Mouse (Mus musculus) heart, adult 2 months (tissue): ENCODE measurements around the gene Zfp710. TPM values are rescaled to one million over a fixed set of nuclear protein-coding genes. Genes with fewer than 3 reads are reported as not detected.

ENCODE experiments used
- DNase-seq, 2 experiments: peaks; one replicate each; pipeline ENCODE4 v3.0.0; 2021
- H3K27ac ChIP-seq: fragments of 200-600 bp; 2 replicates; pipeline ENCODE4 v1.8.1; 2022
- H3K27me3 ChIP-seq: fragments of 200-500 bp; 2 replicates; pipeline ENCODE4 v1.6.1; 2012; ENCODE audit warnings: mild to moderate bottlenecking, low read length, inconsistent platforms, mixed read lengths; ENCODE audit not compliant: control insufficient read depth, insufficient read depth
- H3K36me3 ChIP-seq: fragments of 200-500 bp; 2 replicates; pipeline ENCODE4 v1.6.1; 2012; ENCODE audit warnings: low read length, inconsistent platforms; ENCODE audit not compliant: control insufficient read depth, insufficient read depth
- H3K4me1 ChIP-seq: fragments of 200-500 bp; 2 replicates; pipeline ENCODE4 v1.6.1; 2011; ENCODE audit warnings: low read length; ENCODE audit not compliant: control insufficient read depth, insufficient read depth
- H3K4me3 ChIP-seq: fragments of 200-600 bp; 2 replicates; pipeline ENCODE4 v1.8.1; 2022
- H3K79me2 ChIP-seq: fragments of 200-500 bp; replicated peaks from 2 replicates; pipeline ENCODE4 v1.6.1; 2012; ENCODE audit warnings: mild to moderate bottlenecking, inconsistent platforms, low read length, moderate library complexity, mixed read lengths; ENCODE audit not compliant: control insufficient read depth, insufficient read depth
- H3K9ac ChIP-seq: fragments of 200-500 bp; 2 replicates; pipeline ENCODE4 v1.6.1; 2012; ENCODE audit warnings: low read depth, mild to moderate bottlenecking, control low read depth, inconsistent platforms, low read length, mixed read lengths
- CTCF ChIP-seq: fragments of 200-600 bp; IDR thresholded peaks from 2 replicates; pipeline ENCODE4 v1.8.1; 2022; ENCODE audit warnings: antibody characterized with exemption, mild to moderate bottlenecking, moderate library complexity
- EP300 ChIP-seq: fragments of 200-500 bp; IDR thresholded peaks from 2 replicates; pipeline ENCODE4 v1.6.1; 2011; ENCODE audit warnings: low read depth, low read length, control low read depth; ENCODE audit not compliant: insufficient read depth
- POLR2A ChIP-seq: fragments of 200-500 bp; IDR thresholded peaks from 2 replicates; pipeline ENCODE4 v1.6.1; 2011; ENCODE audit warnings: mild to moderate bottlenecking, low read depth, low read length, control low read depth; ENCODE audit not compliant: insufficient read depth
- WGBS: fragments of 180-500 bp; shearing (Covaris S2); methylation state at CpG from one replicate; pipeline ENCODE4 v1.1.7; 2018; 5-methylcytosine and 5-hydroxymethylcytosine counted together
- intact Hi-C: fragments of 180-260 bp; cut with DNase I; formaldehyde crosslinking; loops from one replicate; pipeline ENCODE4 v1.15.1; 2025
- polyA plus RNA-seq: library from polyadenylated mRNA; depleted of rRNA; stranded (reverse); fragments of >200 nt; gene quantifications from 2 replicates; pipeline ENCODE4 v1.2.3, GENCODE M21; 2012
- total RNA-seq, 2 experiments: library from RNA; stranded (reverse); gene quantifications; 2 replicates each; pipeline ENCODE4 v1.2.3; 2021

The Zfp710 gene
- total and polyA plus RNA-seq, 3 experiments: 26.9 to 33.4 (median 32.2) TPM

DNA sequence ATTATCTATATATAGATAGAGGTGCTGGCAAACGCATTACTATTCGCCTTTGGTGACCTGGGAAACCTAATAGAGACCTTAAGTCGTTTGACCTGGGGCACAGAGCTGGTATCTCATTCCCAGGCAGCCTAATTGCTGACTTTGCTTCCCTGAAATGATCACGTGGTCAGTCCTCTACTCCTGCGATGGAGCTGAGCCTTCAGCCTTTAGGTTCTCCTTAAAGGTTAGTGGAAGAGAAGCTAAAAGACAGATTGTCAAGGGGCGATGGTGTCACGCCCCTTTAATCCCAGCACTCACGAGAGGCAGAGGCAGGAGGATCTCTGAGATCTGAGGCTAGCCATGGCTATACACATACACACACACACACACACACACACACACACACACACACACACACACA, 5.9 kb downstream of the Zfp710 start:
- Histone ChIP-seq H3K4me3 (no peak overlapping the region), H3K36me3 (peaks cover 16% of the 10 kb centered on the region), H3K9ac (no peak overlapping the region), H3K4me1 (peaks cover 28% of the 10 kb centered on the region), H3K27me3 (no peaks in the 10 kb centered on the region), H3K27ac (no peak overlapping the region), H3K79me2 (peaks cover 4% of the 10 kb centered on the region)
- no peak for TF ChIP-seq POLR2A
- TF ChIP-seq CTCF: no peak
- no peak for TF ChIP-seq EP300
- intact Hi-C loops: no loop called here
- WGBS: 89% methylated on average over 8 of the region's 8 CpGs
- no peak for DNase-seq

- WGBS: 90% methylated on average over 8 of the region's 8 CpGs
- Histone ChIP-seq H3K79me2 (peaks cover 4% of the 10 kb centered on the region), H3K27me3 (no peaks in the 10 kb centered on the region), H3K36me3 (peaks cover 16% of the 10 kb centered on the region), H3K9ac (no peak overlapping the region), H3K4me1 (peaks cover 32% of the 10 kb centered on the region), H3K4me3 (no peak overlapping the region), H3K27ac (no peak overlapping the region)
- no peak for DNase-seq
- intact Hi-C loops: no loop called here
- TF ChIP-seq CTCF: no peak
- TF ChIP-seq EP300: no peak
- TF ChIP-seq POLR2A: no peak
These were observed 6.4 kb downstream of the Zfp710 start for GRCm38 (mm10) chr7:80030987-80031386.

DNA sequence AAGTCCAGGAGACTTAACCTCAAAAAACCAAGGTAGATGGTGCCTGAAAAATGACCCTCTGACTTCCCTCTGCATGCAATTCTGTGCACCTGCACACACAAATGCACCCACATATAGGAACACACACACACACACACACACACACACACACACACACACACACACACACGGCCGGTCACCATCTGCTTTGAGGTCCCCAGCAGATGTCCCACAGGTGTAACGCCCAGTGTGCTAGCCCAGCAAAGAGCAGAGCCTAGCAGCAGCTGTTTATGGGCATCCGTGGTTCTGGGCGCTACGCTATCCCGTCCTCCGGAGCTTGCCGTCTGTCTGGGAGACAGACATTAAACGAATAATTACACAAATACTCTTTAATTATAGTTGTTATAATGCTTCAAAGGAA, 6.9 kb downstream of the Zfp710 start:
- H3K4me3 ChIP-seq: no peak overlapping the region
- no peak overlapping the region for H3K27ac ChIP-seq
- H3K79me2 ChIP-seq: peaks cover 4% of the 10 kb centered on the region
- no peak overlapping the region for H3K9ac ChIP-seq
- TF ChIP-seq POLR2A (no peak), EP300 (no peak), CTCF (no peak)
- peaks cover 16% of the 10 kb centered on the region for H3K36me3 ChIP-seq
- no peak for DNase-seq
- WGBS: 81% methylated on average over 10 of the region's 10 CpGs
- H3K27me3 ChIP-seq: no peaks in the 10 kb centered on the region
- intact Hi-C loops: no loop called here
- H3K4me1 ChIP-seq: peaks cover 33% of the 10 kb centered on the region

GRCm38 (mm10) chr7:80032216-80033052, 7.8 kb downstream of the Zfp710 start:
- peak overlapping the region; percentile 13 for H3K9ac ChIP-seq
- peak in 1 of 2 experiments; percentile 51 for DNase-seq
- H3K36me3 ChIP-seq: peaks cover 16% of the 10 kb centered on the region
- peaks cover 33% of the 10 kb centered on the region for H3K4me1 ChIP-seq
- peaks cover 4% of the 10 kb centered on the region for H3K79me2 ChIP-seq
- intact Hi-C loops: no loop called here
- WGBS: 34% methylated on average over 10 of the region's 10 CpGs
- H3K27me3 ChIP-seq: no peaks in the 10 kb centered on the region
- H3K27ac ChIP-seq: peak overlapping the region; percentile 75
- TF ChIP-seq CTCF: no peak
- TF ChIP-seq POLR2A: no peak
- no peak for TF ChIP-seq EP300
- H3K4me3 ChIP-seq: no peak overlapping the region; the same call in 1 of the 2 replicates

- Histone ChIP-seq H3K27ac (peak overlapping the region; percentile 75), H3K4me1 (peaks cover 33% of the 10 kb centered on the region)
- DNase-seq: peak in 1 of 2 experiments; percentile 36
These were observed 8.6 kb downstream of the Zfp710 start for GRCm38 (mm10) chr7:80033064-80033717.

GRCm38 (mm10) chr7:80033771-80034170, 9.2 kb downstream of the Zfp710 start:
- 65% methylated on average over 9 of the region's 9 CpGs for WGBS
- peak overlapping the region; percentile 8; the same call in 1 of the 2 replicates for H3K9ac ChIP-seq
- H3K27me3 ChIP-seq: no peaks in the 10 kb centered on the region
- TF ChIP-seq POLR2A (no peak), CTCF (no peak), EP300 (no peak)
- peaks cover 16% of the 10 kb centered on the region for H3K36me3 ChIP-seq
- peaks cover 7% of the 10 kb centered on the region for H3K79me2 ChIP-seq
- no peak overlapping the region for H3K4me3 ChIP-seq
- intact Hi-C loops: no loop called here
- H3K27ac ChIP-seq: peak overlapping the region; percentile 47
- H3K4me1 ChIP-seq: peaks cover 33% of the 10 kb centered on the region
- no peak for DNase-seq

More at GRCm38 (mm10) chr7:80033064-80033717, 8.6 kb downstream of the Zfp710 start:
- TF ChIP-seq EP300 (no peak), POLR2A (peak; percentile 32; the same call in 1 of the 2 replicates), CTCF (no peak)
- WGBS: 40% methylated on average over 9 of the region's 9 CpGs
- peaks cover 7% of the 10 kb centered on the region for H3K79me2 ChIP-seq
- intact Hi-C loops: no loop called here
- H3K36me3 ChIP-seq: peaks cover 16% of the 10 kb centered on the region
- H3K4me3 ChIP-seq: peak overlapping the region; percentile 18; the same call in 1 of the 2 replicates
- H3K27me3 ChIP-seq: no peaks in the 10 kb centered on the region
- peak overlapping the region; percentile 13 for H3K9ac ChIP-seq
